Mouse (Mus musculus) bone marrow, adult 2 months (tissue): ENCODE measurements around the gene Zfhx2. TPM values are rescaled to one million over a fixed set of nuclear protein-coding genes. Genes with fewer than 3 reads are reported as not detected.

Experiments used
- H3K27ac ChIP-seq: fragments of 200-500 bp; 2 replicates; pipeline ENCODE4 v1.5.1; 2012; ENCODE audit warnings: low read depth, mild to moderate bottlenecking, control low read depth, inconsistent platforms, low read length; ENCODE audit not compliant: control insufficient read depth, poor library complexity, insufficient read depth
- H3K4me1 ChIP-seq: fragments of 200-500 bp; 2 replicates; pipeline ENCODE4 v1.6.1; 2011; ENCODE audit warnings: low read length; ENCODE audit not compliant: control insufficient read depth, insufficient read depth
- H3K4me3 ChIP-seq: fragments of 200-500 bp; replicated peaks from 2 replicates; pipeline ENCODE3; 2011; ENCODE audit warnings: mild to moderate bottlenecking, low read depth, low read length, control low read depth; ENCODE audit not compliant: control insufficient read depth
- CTCF ChIP-seq: fragments of 200-500 bp; IDR thresholded peaks from 2 replicates; pipeline ENCODE4 v1.5.1; 2011; ENCODE audit warnings: low read length, control low read depth; ENCODE audit not compliant: control insufficient read depth, insufficient read depth
- POLR2A ChIP-seq: fragments of 200-500 bp; IDR thresholded peaks from 2 replicates; pipeline ENCODE4 v1.6.1; 2011; ENCODE audit warnings: low read depth, mild to moderate bottlenecking, control low read depth, low read length, borderline replicate concordance; ENCODE audit not compliant: control insufficient read depth
- WGBS: fragments of 180-500 bp; shearing (Covaris S2); methylation state at CpG from one replicate; pipeline ENCODE4 v1.1.7; 2018; 5-methylcytosine and 5-hydroxymethylcytosine counted together
- polyA plus RNA-seq: library from polyadenylated mRNA; stranded (reverse); fragments of >200 nt; gene quantifications from 2 replicates; pipeline ENCODE4 v1.2.4, GENCODE M21; 2011; ENCODE audit warnings: low replicate concordance; ENCODE audit not compliant: missing spikeins, insufficient read depth, insufficient read length

Gene Zfhx2
- polyA plus RNA-seq, 1 experiment: 5.3 TPM

- no peak for TF ChIP-seq CTCF
- no peak for TF ChIP-seq POLR2A
- 70% methylated on average over 35 of the region's 35 CpGs for WGBS
- H3K27ac ChIP-seq: no peak overlapping the region
- H3K4me3 ChIP-seq: no peak overlapping the region
- H3K4me1 ChIP-seq: no peaks in the 10 kb centered on the region
Measured at GRCm38 (mm10) chr14:55064481-55065370, 27.4 kb downstream of the Zfhx2 start.

GRCm38 (mm10) chr14:55063581-55064381 is 28.3 kb downstream of the Zfhx2 start:
- no peaks in the 10 kb centered on the region for H3K4me1 ChIP-seq
- no peak for TF ChIP-seq CTCF
- no peak for TF ChIP-seq POLR2A
- WGBS: 87% methylated on average over 22 of the region's 22 CpGs
- no peak overlapping the region for H3K27ac ChIP-seq
- H3K4me3 ChIP-seq: no peak overlapping the region

GRCm38 (mm10) chr14:55063117-55063516 is 29.0 kb downstream of the Zfhx2 start:
- H3K4me1 ChIP-seq: no peaks in the 10 kb centered on the region
- TF ChIP-seq CTCF (no peak), POLR2A (no peak)
- H3K4me3 ChIP-seq: no peak overlapping the region
- no peak overlapping the region for H3K27ac ChIP-seq
- WGBS: 74% methylated on average over 5 of the region's 5 CpGs

- Histone ChIP-seq H3K27ac (no peak overlapping the region; the same call in 1 of the 2 replicates), H3K4me1 (no peaks in the 10 kb centered on the region), H3K4me3 (no peak overlapping the region)
- WGBS: 2% methylated on average over 17 of the region's 17 CpGs
- TF ChIP-seq CTCF: no peak
- TF ChIP-seq POLR2A: no peak
Measured at GRCm38 (mm10) chr14:55062626-55063025, 29.5 kb downstream of the Zfhx2 start.

GRCm38 (mm10) chr14:55061845-55062244 is 30.3 kb downstream of the Zfhx2 start:
- Histone ChIP-seq H3K27ac (no peak overlapping the region), H3K4me1 (no peaks in the 10 kb centered on the region), H3K4me3 (no peak overlapping the region)
- no peak for TF ChIP-seq CTCF
- no peak for TF ChIP-seq POLR2A
- WGBS: 54% methylated on average over 7 of the region's 7 CpGs

- TF ChIP-seq CTCF (no peak), POLR2A (no peak)
- no peaks in the 10 kb centered on the region for H3K4me1 ChIP-seq
- WGBS: 84% methylated on average over 5 of the region's 5 CpGs
- no peak overlapping the region for H3K4me3 ChIP-seq
- H3K27ac ChIP-seq: no peak overlapping the region
Measured at GRCm38 (mm10) chr14:55059931-55060330, 32.2 kb downstream of the Zfhx2 start.

- TF ChIP-seq CTCF (no peak), POLR2A (no peak)
- Histone ChIP-seq H3K4me1 (no peaks in the 10 kb centered on the region), H3K4me3 (no peak overlapping the region), H3K27ac (no peak overlapping the region)
- 64% methylated on average over 1 of the region's 1 CpGs for WGBS
Measured at GRCm38 (mm10) chr14:55059009-55059408, 33.1 kb downstream of the Zfhx2 start.
